Mouse (Mus musculus) heart, embryonic 16.5 days (tissue): ENCODE data around the gene 1700113H08Rik. TPM values are rescaled to one million over a fixed set of nuclear protein-coding genes. Genes with fewer than 3 reads are reported as not detected.

Source experiments
- ATAC-seq: fragments of 200-750 bp; cut with Nextera tagmentation; replicated peaks from 2 replicates; pipeline ENCODE4 v1.8.0; 2017; ENCODE audit warnings: moderate number of reproducible peaks; ENCODE audit not compliant: insufficient read depth, low FRiP score; ENCODE audit errors: extremely low read depth
- H3K27ac ChIP-seq: fragments of 300-500 bp; sonication (generic); 2 replicates; pipeline ENCODE4 v1.5.1; 2014; ENCODE audit warnings: mild to moderate bottlenecking, low read length, control low read depth, moderate library complexity
- H3K27me3 ChIP-seq: fragments of 300-500 bp; sonication (generic); 2 replicates; pipeline ENCODE4 v1.6.1; 2014; ENCODE audit warnings: low read length, mixed read lengths; ENCODE audit not compliant: control insufficient read depth, insufficient read depth
- H3K36me3 ChIP-seq: fragments of 300-500 bp; sonication (generic); 2 replicates; pipeline ENCODE4 v1.6.1; 2014; ENCODE audit not compliant: control insufficient read depth, insufficient read depth
- H3K4me1 ChIP-seq: fragments of 300-500 bp; sonication (generic); 2 replicates; pipeline ENCODE4 v1.6.1; 2014; ENCODE audit warnings: low read length, mixed read lengths; ENCODE audit not compliant: control insufficient read depth, insufficient read depth
- H3K4me2 ChIP-seq: fragments of 300-500 bp; sonication (generic); 2 replicates; pipeline ENCODE4 v1.6.1; 2014; ENCODE audit warnings: low read depth, mild to moderate bottlenecking, control low read depth, low read length
- H3K4me3 ChIP-seq: fragments of 300-500 bp; sonication (generic); 2 replicates; pipeline ENCODE4 v1.5.1; 2014; ENCODE audit warnings: mild to moderate bottlenecking, control low read depth, low read length
- H3K9ac ChIP-seq: fragments of 300-500 bp; sonication (generic); 2 replicates; pipeline ENCODE4 v1.6.1; 2014; ENCODE audit warnings: low read length, control low read depth
- H3K9me3 ChIP-seq: fragments of 300-500 bp; sonication (generic); replicated peaks from 2 replicates; pipeline ENCODE4 v1.6.1; 2016; ENCODE audit warnings: low read length; ENCODE audit not compliant: control insufficient read depth
- WGBS: fragments of 180-500 bp; shearing (Covaris S2); extraction: QIAGEN DNeasy Blood & Tissue Kit; methylation state at CpG from one replicate; pipeline ENCODE4 v1.1.7; 2014; 5-methylcytosine and 5-hydroxymethylcytosine counted together
- polyA plus RNA-seq: library from polyadenylated mRNA; unstranded; fragments of >200 nt; fragmentation: Nextera tagmentation; extraction: Ambion mirVana; gene quantifications from 2 replicates; pipeline ENCODE4 v1.2.1, GENCODE M21; 2015

The 1700113H08Rik gene
- 0.15 and 0.22 TPM in 2 replicates for polyA plus RNA-seq

- WGBS = 11% methylated on average over 15 of the region's 15 CpGs
- Histone ChIP-seq H3K27me3 (peaks cover 4% of the 10 kb centered on the region), H3K27ac (no peak within 1 kb of the TSS), H3K4me1 (peaks cover 6% of the 10 kb centered on the region), H3K4me2 (peak within 1 kb of the TSS; percentile 89), H3K4me3 (peak within 1 kb of the TSS; percentile 53), H3K9me3 (no peaks in the 10 kb centered on the region), H3K9ac (peak within 1 kb of the TSS; percentile 61), H3K36me3 (no peaks in the 10 kb centered on the region)
- 0 out of 2 replicates have a peak, but pooled peaks have one; percentile 10 for ATAC-seq
Observed at GRCm38 (mm10) chr10:87057500-87058250, at the start of gene 1700113H08Rik. 1700113H08Rik (plus strand) TSS chr10:87058045.

- ATAC-seq = no peak
- Histone ChIP-seq H3K9ac (no peak overlapping the region), H3K9me3 (no peaks in the 10 kb centered on the region), H3K27ac (no peak overlapping the region), H3K4me1 (no peaks in the 10 kb centered on the region), H3K36me3 (no peaks in the 10 kb centered on the region), H3K4me2 (no peak overlapping the region), H3K4me3 (no peak overlapping the region), H3K27me3 (no peaks in the 10 kb centered on the region)
- 82% methylated on average over 3 of the region's 3 CpGs for WGBS
Observed at GRCm38 (mm10) chr10:87008215-87008499, 49.7 kb upstream of the 1700113H08Rik start.

GRCm38 (mm10) chr10:87012087-87012486 lies 45.8 kb upstream of the 1700113H08Rik start:
- H3K4me3 ChIP-seq = no peak overlapping the region
- no peak overlapping the region for H3K4me2 ChIP-seq
- H3K4me1 ChIP-seq = peaks cover 14% of the 10 kb centered on the region
- H3K9me3 ChIP-seq = no peaks in the 10 kb centered on the region
- WGBS = 89% methylated on average over 7 of the region's 7 CpGs
- no peak overlapping the region for H3K9ac ChIP-seq
- H3K27me3 ChIP-seq = no peaks in the 10 kb centered on the region
- ATAC-seq = no peak
- H3K36me3 ChIP-seq = no peaks in the 10 kb centered on the region
- H3K27ac ChIP-seq = no peak overlapping the region

- Histone ChIP-seq H3K27ac (no peak overlapping the region), H3K36me3 (no peaks in the 10 kb centered on the region), H3K9me3 (no peaks in the 10 kb centered on the region), H3K9ac (no peak overlapping the region), H3K27me3 (no peaks in the 10 kb centered on the region), H3K4me1 (peaks cover 14% of the 10 kb centered on the region), H3K4me2 (no peak overlapping the region), H3K4me3 (no peak overlapping the region)
- no peak for ATAC-seq
- 76% methylated on average over 7 of the region's 7 CpGs for WGBS
Observed at GRCm38 (mm10) chr10:87014391-87014965, 43.4 kb upstream of the 1700113H08Rik start.

GRCm38 (mm10) chr10:87015403-87015802 lies 42.4 kb upstream of the 1700113H08Rik start:
- 20% methylated on average over 5 of the region's 5 CpGs for WGBS
- no peaks in the 10 kb centered on the region for H3K27me3 ChIP-seq
- no peaks in the 10 kb centered on the region for H3K9me3 ChIP-seq
- H3K36me3 ChIP-seq = no peaks in the 10 kb centered on the region
- H3K4me1 ChIP-seq = peaks cover 14% of the 10 kb centered on the region
- no peak overlapping the region for H3K9ac ChIP-seq
- no peak overlapping the region for H3K4me2 ChIP-seq
- no peak overlapping the region for H3K27ac ChIP-seq
- H3K4me3 ChIP-seq = no peak overlapping the region
- ATAC-seq = no peak

GRCm38 (mm10) chr10:87016151-87016692 lies 41.6 kb upstream of the 1700113H08Rik start:
- no peaks in the 10 kb centered on the region for H3K9me3 ChIP-seq
- no peaks in the 10 kb centered on the region for H3K36me3 ChIP-seq
- no peak overlapping the region for H3K27ac ChIP-seq
- H3K9ac ChIP-seq = no peak overlapping the region
- peaks cover 14% of the 10 kb centered on the region for H3K4me1 ChIP-seq
- H3K4me3 ChIP-seq = no peak overlapping the region
- peak; percentile 37; the same call in 1 of the 2 replicates for ATAC-seq
- WGBS = 31% methylated on average over 9 of the region's 9 CpGs
- H3K27me3 ChIP-seq = no peaks in the 10 kb centered on the region
- H3K4me2 ChIP-seq = no peak overlapping the region

GRCm38 (mm10) chr10:87018876-87019275 lies 39.0 kb upstream of the 1700113H08Rik start:
- no peak for ATAC-seq
- Histone ChIP-seq H3K36me3 (no peaks in the 10 kb centered on the region), H3K4me3 (no peak overlapping the region), H3K9me3 (no peaks in the 10 kb centered on the region), H3K27ac (no peak overlapping the region), H3K9ac (no peak overlapping the region), H3K4me1 (peaks cover 14% of the 10 kb centered on the region), H3K4me2 (no peak overlapping the region), H3K27me3 (no peaks in the 10 kb centered on the region)
- WGBS = 69% methylated on average over 9 of the region's 9 CpGs

- no peaks in the 10 kb centered on the region for H3K27me3 ChIP-seq
- 0 out of 2 replicates have a peak, but pooled peaks have one; percentile 41 for ATAC-seq
- H3K4me1 ChIP-seq = peaks cover 9% of the 10 kb centered on the region
- no peak overlapping the region for H3K27ac ChIP-seq
- no peak overlapping the region for H3K9ac ChIP-seq
- H3K36me3 ChIP-seq = no peaks in the 10 kb centered on the region
- H3K4me3 ChIP-seq = no peak overlapping the region
- H3K4me2 ChIP-seq = no peak overlapping the region
- H3K9me3 ChIP-seq = no peaks in the 10 kb centered on the region
- 58% methylated on average over 14 of the region's 16 CpGs for WGBS
Observed at GRCm38 (mm10) chr10:87020711-87021110, 37.1 kb upstream of the 1700113H08Rik start.

GRCm38 (mm10) chr10:87024884-87025283 lies 33.0 kb upstream of the 1700113H08Rik start:
- H3K27ac ChIP-seq = no peak overlapping the region
- no peaks in the 10 kb centered on the region for H3K9me3 ChIP-seq
- peak; percentile 76; the same call in 1 of the 2 replicates for ATAC-seq
- no peaks in the 10 kb centered on the region for H3K36me3 ChIP-seq
- no peaks in the 10 kb centered on the region for H3K27me3 ChIP-seq
- H3K9ac ChIP-seq = no peak overlapping the region
- H3K4me1 ChIP-seq = no peaks in the 10 kb centered on the region
- no peak overlapping the region for H3K4me2 ChIP-seq
- H3K4me3 ChIP-seq = no peak overlapping the region
- 5% methylated on average over 10 of the region's 10 CpGs for WGBS
